Mouse (Mus musculus) induced T-regulatory cell, adult 2 months (primary cell): ENCODE measurements around the gene Ccdc186.
A peak's percentile ranks its signal among the peaks of the same experiment; 100 is the strongest.
"Not testable (repeated sequence)": the region's sequence is repeated elsewhere in the genome, so short reads cannot be mapped to it uniquely, and the experiment has no call there.

Experiments
- DNase-seq: peaks from one replicate; pipeline ENCODE4 v3.0.0-alpha.2; 2012; ENCODE audit warnings: low read depth

Gene Ccdc186

DNA sequence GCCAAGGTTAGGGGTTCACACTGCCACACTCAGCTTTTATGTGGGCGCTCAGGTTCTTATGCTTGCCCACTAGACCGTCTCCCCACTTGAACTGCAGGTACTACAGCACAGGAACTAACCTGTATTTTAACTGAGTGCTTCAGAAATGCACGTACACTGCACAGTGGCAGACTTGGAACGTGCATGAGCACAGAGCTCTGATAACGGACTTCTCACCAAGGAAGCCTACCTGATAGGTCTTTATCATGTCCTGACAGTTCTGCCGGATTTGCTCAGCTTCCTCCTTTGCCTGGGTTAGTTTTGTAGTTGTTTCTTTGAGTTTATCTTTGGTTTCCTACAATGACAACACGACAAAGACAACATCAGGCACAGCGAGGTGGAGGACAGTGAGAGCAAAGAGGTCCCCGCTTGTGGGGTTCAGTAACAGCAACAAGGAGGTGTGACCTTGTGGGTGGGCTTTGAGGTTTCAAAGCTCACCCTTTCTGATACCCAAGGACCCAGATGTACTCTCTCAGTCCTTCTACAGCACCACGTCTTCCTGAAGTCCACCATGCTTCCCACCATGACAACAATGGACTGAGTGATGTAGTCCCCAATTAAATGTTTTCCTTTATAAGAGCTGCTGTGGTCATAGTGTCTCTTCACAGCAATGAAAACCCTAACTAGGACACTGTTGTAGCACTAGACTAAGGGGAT lies 20.2 kb downstream of the Ccdc186 start:
- DNase-seq = no peak

- no peak for DNase-seq
These were observed 20.9 kb downstream of the Ccdc186 start for GRCm38 (mm10) chr19:56800930-56801655.

GRCm38 (mm10) chr19:56800226-56800625 lies 21.8 kb downstream of the Ccdc186 start:
- DNase-seq = no peak

DNA sequence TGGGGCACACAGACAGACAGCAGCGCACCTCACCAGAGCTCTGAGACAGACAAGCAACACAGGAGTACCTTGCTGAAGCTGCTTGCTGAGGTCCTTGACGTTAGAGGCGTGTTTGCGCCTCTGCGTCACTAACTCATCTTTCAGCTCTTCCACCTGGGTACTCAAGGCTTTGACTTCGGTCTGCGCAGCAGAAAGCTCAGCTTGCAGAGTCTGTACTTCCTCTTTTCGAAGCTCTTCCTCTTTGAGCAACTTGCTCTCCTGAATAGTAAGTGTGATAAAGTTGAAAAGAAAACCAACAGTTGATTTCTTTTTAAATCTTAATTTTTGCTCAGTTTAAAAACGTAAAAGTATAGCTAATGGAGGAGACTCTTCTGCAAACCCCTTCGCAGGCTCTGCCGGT lies 24.6 kb downstream of the Ccdc186 start:
- DNase-seq = no peak

DNA sequence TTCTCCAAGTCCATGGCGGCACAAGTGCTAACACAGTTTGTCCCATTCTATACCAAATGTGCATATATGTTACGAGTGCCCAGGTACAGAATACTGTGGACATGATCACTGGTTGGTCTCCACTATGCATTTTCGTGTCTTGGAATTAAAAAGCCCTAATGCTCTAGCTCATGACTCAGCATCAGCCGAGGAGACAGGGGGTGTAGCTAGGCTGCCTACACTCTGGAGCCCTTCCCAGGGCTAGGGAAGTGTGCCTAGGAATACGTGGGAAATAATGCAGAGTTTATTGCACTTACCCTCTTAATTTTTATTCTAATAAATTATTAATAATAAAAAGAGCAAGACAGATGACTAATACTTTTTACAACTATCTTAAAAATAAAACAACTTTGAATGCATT lies 33.0 kb downstream of the Ccdc186 start:
- no peak for DNase-seq

GRCm38 (mm10) chr19:56787911-56788310 lies 34.1 kb downstream of the Ccdc186 start:
- DNase-seq = no peak

DNA sequence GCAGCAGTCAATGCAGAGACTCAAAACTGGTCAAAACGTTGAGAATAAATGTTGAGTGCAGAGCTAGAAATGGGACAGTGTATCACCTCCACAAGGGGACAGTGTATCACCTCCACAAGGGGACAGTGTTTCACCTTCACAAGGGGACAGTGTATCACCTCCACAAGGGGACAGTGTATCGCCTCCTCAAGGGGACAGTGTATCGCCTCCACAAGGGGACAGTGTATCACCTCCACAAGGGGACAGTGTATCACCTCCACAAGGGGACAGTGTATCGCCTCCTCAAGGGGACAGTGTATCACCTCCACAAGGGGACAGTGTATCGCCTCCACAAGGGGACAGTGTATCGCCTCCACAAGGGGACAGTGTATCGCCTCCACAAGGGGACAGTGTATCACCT lies 43.5 kb downstream of the Ccdc186 start:
- not testable (repeated sequence) for DNase-seq

DNA sequence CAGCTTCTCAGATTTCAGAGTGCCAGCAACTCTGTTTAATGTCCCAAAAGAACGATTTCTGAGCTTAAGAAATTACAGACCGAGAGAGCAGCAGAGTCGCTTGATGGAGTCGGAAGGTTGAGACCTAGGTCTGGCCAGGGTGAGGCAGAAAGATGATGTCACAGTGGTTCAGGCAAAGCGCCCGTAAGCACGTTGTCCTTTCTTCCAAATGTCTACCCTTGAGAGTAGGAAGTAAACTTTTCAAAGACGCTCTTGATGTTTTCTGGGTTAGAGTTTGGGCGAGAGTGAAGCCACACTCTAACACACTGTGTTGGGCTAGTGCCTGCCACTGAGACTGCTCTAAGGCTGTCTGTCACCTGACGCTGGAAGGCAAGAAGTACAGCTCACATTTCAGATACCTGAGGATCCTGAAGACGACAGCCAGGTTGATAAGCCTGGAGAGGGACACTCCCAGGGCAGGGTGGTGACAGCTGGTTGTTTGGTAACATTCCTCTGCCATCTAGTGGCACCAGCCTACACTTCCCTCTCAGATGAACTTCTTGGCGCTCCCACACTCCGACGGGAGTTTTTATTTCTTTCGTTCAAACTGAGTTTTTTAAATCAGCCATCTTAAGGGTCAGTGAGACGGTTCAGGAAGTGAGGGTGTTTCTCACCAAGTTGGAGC lies 45.1 kb downstream of the Ccdc186 start:
- DNase-seq = peak; percentile 67

DNA sequence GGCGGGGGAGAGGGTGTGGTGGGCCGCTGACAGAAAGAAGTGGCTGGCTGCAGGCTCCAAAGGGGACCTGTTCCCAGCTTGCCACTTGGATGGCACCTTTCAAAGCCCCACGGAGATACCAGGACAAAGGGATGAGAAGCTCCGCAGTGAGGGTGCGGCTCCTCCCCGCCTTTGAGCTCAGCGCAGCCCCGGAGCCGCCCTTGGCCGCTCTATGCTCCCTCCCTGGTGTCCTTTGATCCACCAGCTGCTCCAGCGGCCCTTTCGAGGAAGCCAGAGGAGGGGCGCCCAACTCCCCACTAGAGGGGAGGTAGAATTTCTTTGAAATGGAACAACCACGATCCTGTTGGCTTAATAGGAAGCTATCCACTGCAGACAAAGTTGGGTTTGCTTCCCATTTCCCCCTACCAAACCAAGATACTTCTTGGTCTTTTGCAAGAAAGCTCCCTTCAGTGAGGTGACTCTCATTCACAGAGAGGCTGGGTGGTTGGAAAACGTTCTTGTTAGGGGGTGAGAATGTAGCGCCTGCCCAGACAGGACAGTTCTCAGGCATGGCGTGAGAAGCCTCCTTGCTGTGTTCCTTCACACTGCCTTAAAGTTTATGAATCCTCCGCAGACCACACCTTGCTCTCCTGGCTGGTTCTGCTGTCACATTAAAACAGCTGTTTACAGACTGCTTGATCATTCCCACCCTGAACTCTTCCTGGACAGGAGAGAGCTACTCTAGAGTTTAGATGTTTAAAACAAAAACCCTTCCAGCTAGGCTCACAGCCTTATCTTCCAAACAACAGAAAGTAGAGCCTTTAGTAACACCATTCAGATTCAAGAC lies 45.9 kb downstream of the Ccdc186 start:
- peak; percentile 9 for DNase-seq

- no peak for DNase-seq
These were observed 46.8 kb downstream of the Ccdc186 start for GRCm38 (mm10) chr19:56774971-56775892.

DNA sequence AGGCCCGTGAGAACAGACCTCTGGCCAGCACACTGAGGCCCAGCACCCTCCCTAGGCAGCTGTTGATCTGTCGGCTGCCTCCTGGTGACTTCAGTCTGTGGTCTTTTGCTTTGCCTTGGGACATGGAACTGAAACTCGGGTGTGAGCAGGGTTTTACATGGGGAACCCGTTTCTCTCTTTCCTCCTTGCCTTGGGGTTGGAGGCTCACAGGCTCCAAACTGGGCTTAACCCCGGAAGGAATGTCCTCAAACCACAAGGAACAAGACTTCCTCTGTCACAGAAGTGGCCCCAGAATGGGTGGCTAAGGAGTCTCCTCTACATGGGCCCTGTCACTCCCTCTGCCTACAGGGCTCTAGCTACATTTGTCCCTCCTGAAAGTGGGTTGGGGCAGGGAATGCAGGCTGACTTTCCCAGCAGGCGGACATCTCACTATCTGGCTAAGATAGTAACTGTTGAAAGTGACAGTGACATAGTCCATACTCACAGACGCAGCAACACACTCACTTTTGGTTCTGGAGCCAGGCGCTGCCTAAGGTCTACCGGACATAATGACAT lies 47.5 kb downstream of the Ccdc186 start:
- DNase-seq = no peak

DNA sequence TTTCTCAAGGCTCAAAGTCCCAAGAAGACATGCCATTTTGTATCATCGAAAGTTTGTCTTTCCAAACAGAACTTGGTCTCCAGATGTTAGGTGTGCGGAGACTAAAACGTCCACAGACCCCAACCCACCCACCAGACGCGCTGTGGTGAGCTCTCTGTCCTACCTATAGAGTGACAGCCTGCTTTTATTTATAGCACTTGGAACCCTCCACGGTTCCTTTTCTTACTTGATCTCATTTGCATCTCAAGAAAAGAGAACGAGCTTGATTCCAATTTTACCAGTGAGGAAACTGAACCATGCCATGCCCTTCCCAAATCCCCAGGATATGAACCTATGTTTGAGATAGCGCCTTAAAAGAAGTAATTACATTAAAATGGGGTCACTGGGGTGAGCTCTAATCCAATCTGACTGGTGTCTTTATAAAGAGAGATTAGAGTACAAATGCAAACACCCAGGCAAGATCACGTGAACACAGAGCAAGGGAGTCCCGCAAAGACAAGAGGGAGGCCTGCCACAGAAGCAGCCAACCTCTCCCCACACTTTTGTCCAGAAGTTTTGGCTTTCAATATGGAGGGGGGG lies 48.5 kb downstream of the Ccdc186 start:
- no peak for DNase-seq

GRCm38 (mm10) chr19:56772158-56772557 lies 49.8 kb downstream of the Ccdc186 start:
- peak; percentile 62 for DNase-seq

DNA sequence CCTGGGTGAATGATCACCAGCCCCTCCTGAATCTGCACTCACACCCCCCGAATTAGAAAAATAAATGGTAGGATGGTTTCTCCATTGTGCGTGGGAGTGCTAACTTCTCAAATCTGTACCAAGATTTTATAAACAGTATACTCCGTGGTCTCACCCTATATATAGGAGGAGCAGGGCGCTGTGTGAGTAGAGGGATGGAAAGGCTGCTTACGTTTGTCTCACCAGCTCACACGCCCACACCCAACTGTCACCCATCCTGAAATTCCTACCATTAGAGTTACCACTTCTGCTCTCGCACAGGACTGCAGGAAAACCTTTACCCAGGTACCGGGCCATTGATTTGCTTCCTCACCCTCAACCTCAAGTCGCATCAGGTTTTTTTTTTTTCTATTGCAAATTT lies 53.0 kb downstream of the Ccdc186 start:
- no peak for DNase-seq

- no peak for DNase-seq
These were observed 59.3 kb downstream of the Ccdc186 start for GRCm38 (mm10) chr19:56762686-56763085.

- DNase-seq = no peak
These were observed 60.3 kb downstream of the Ccdc186 start for GRCm38 (mm10) chr19:56761727-56762126.

DNA sequence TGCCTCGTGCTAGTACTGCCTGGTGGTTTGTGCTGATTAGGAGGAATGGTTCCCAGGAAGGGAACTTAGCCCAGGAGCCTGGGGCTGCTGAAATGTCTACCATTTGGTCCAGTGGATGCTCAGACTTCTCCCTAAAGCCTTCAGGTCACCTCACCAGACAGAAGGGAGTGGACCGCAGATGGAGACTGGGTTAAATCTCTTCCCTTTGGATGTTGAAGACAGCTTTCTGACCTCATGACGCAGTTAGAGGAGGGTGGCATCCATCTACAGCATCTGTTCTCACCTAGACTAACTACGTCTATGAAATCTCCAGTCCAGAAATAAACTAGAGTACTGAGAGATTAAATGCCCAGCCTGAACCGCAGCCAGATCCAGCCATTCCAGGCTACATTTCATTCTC lies 60.9 kb downstream of the Ccdc186 start:
- DNase-seq = no peak

- DNase-seq = no peak
These were observed 61.6 kb downstream of the Ccdc186 start for GRCm38 (mm10) chr19:56760306-56760940.

- peak; percentile 24 for DNase-seq
These were observed 62.2 kb downstream of the Ccdc186 start for GRCm38 (mm10) chr19:56759740-56760139.

- DNase-seq = no peak
These were observed 63.7 kb downstream of the Ccdc186 start for GRCm38 (mm10) chr19:56758311-56758710.
